Mouse (Mus musculus) forebrain, embryonic 14.5 days (tissue): ENCODE measurements around the gene Fam83e. TPM values are rescaled to one million over a fixed set of nuclear protein-coding genes. Genes with fewer than 3 reads are reported as not detected.

Experiments
- polyA plus RNA-seq: library from polyadenylated mRNA; unstranded; fragments of >200 nt; fragmentation: Nextera tagmentation; extraction: Ambion mirVana; gene quantifications from 2 replicates; pipeline ENCODE4 v1.2.1, GENCODE M21; 2014

The Fam83e gene
- polyA plus RNA-seq, 1 experiment from 2014 or later = 0.11 TPM

Other genes with a start within 250 kb of the Fam83e start
- 0.15 TPM in 1 of 2 replicates, not detected in the other for gene Tulp2, start 239.3 kb upstream of the Fam83e start, polyA plus RNA-seq
- gene Gm45808, start 234.4 kb upstream of the Fam83e start, polyA plus RNA-seq = not detected in 2 replicates
- 1.4 and 1.6 TPM in 2 replicates for gene Dhdh, start 232.4 kb upstream of the Fam83e start, polyA plus RNA-seq
- 69.0 and 96.5 TPM in 2 replicates for gene Nucb1, start 210.8 kb upstream of the Fam83e start, polyA plus RNA-seq
- 13.1 and 19.3 TPM in 2 replicates for gene Ppp1r15a, start 194.9 kb upstream of the Fam83e start, polyA plus RNA-seq
- gene Plekha4, start 194.9 kb upstream of the Fam83e start, polyA plus RNA-seq = 0.76 and 1.2 TPM in 2 replicates
- 0.17 and 0.22 TPM in 2 replicates for gene Hsd17b14, start 166.3 kb upstream of the Fam83e start, polyA plus RNA-seq
- gene Bcat2, start 151.1 kb upstream of the Fam83e start, polyA plus RNA-seq = 19.6 and 20.1 TPM in 2 replicates
- gene Fgf21, start 105.7 kb upstream of the Fam83e start, polyA plus RNA-seq = not detected in 2 replicates
- not detected in 2 replicates for gene Fut1, start 103.9 kb upstream of the Fam83e start, polyA plus RNA-seq
- gene Izumo1, start 99.4 kb upstream of the Fam83e start, polyA plus RNA-seq = not detected in 2 replicates
- 7.3 and 9.7 TPM in 2 replicates for gene Rasip1, start 93.7 kb upstream of the Fam83e start, polyA plus RNA-seq
- gene Mamstr, start 81.2 kb upstream of the Fam83e start, polyA plus RNA-seq = 1.3 and 1.9 TPM in 2 replicates
- 0.11 TPM in 1 of 2 replicates, not detected in the other for gene Fut2, start 54.8 kb upstream of the Fam83e start, polyA plus RNA-seq
- gene Ntn5, start 37.2 kb upstream of the Fam83e start, polyA plus RNA-seq = 0.28 and 0.41 TPM in 2 replicates
- 0.06 and 0.38 TPM in 2 replicates for gene Sec1, start 26.8 kb upstream of the Fam83e start, polyA plus RNA-seq
- gene Car11, start 21.4 kb upstream of the Fam83e start, polyA plus RNA-seq = 22.5 and 22.8 TPM in 2 replicates
- 3.6 and 3.7 TPM in 2 replicates for gene Dbp, start 16.1 kb upstream of the Fam83e start, polyA plus RNA-seq
- gene Rpl18, start 5.8 kb upstream of the Fam83e start, polyA plus RNA-seq = 727 and 966 TPM in 2 replicates
- 16.3 and 19.7 TPM in 2 replicates for gene Sphk2, start 3.2 kb upstream of the Fam83e start, polyA plus RNA-seq
- gene Spaca4, start 4.6 kb downstream of the Fam83e start, polyA plus RNA-seq = not detected in 2 replicates
- 11.8 and 18.4 TPM in 2 replicates for gene Lmtk3, start 62.5 kb downstream of the Fam83e start, polyA plus RNA-seq
- 4.0 and 5.4 TPM in 2 replicates for gene Sult2b1, start 63.5 kb downstream of the Fam83e start, polyA plus RNA-seq
- gene Cyth2, start 93.4 kb downstream of the Fam83e start, polyA plus RNA-seq = 286 TPM in 2 replicates
- gene Kcnj14, start 103.6 kb downstream of the Fam83e start, polyA plus RNA-seq = 0.41 and 0.78 TPM in 2 replicates
- 45.2 and 46.7 TPM in 2 replicates for gene Grwd1, start 109.7 kb downstream of the Fam83e start, polyA plus RNA-seq
- gene Kdelr1, start 151.6 kb downstream of the Fam83e start, polyA plus RNA-seq = 104 and 111 TPM in 2 replicates
- 0.52 and 0.77 TPM in 2 replicates for gene Grin2d, start 157.2 kb downstream of the Fam83e start, polyA plus RNA-seq
- 0.51 and 0.55 TPM in 2 replicates for gene Syngr4, start 175.5 kb downstream of the Fam83e start, polyA plus RNA-seq
- gene Tmem143, start 175.7 kb downstream of the Fam83e start, polyA plus RNA-seq = 5.1 and 6.2 TPM in 2 replicates
- 27.9 and 32.8 TPM in 2 replicates for gene Emp3, start 200.2 kb downstream of the Fam83e start, polyA plus RNA-seq
- gene Ccdc114, start 202.9 kb downstream of the Fam83e start, polyA plus RNA-seq = 2.6 and 2.7 TPM in 2 replicates